In the genomic region with DNA sequence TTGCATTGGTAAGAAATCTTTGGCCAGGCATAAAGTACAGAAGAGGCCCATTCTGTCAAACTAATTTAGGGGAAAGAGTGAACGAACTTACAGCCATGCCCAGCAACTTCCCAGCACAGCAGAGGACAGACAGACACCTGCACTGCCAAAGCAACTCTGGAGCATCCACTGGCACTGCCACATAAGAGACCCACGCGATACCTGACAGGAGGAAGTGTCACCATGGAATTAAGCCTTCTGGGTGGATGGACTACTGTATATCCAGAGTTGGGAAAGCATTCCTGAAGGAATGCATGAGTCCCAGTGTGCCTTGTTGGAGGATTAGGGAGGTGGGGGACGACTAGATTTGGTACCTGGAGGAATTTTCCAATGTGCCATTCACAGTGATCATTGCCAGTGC, we compare ENCODE assay signal across 16 mouse cellular contexts.
"Had no signal": no experiment of that assay in that cellular context is flagged by ENCODE, and none has a peak within 500 bp of the region (broad histone marks: within the 10 kb centered on the region; RNA-seq: fewer than 3 reads in every experiment).

No protein-coding gene starts in this region.

- H3K36me3 ChIP-seq: liver, embryonic 15.5 days; lung, embryonic 15.5 days; midbrain, embryonic 13.5 days; midbrain, embryonic 15.5 days; neural tube, embryonic 12.5 days; stomach, embryonic 15.5 days had no signal

- H3K27me3 ChIP-seq: liver, embryonic 15.5 days; lung, embryonic 15.5 days; midbrain, embryonic 13.5 days; midbrain, embryonic 15.5 days; neural tube, embryonic 12.5 days; stomach, embryonic 15.5 days had no signal

- DNase-seq: liver, postnatal 0 days; lung, postnatal 14 days; lung, postnatal 36 days; right cerebral cortex, postnatal 14 days; thymus, adult 2 months; thymus, postnatal 25 days; thymus, postnatal 4 days had no signal

- H3K9me3 ChIP-seq: liver, embryonic 15.5 days; lung, embryonic 15.5 days; midbrain, embryonic 13.5 days; midbrain, embryonic 15.5 days; neural tube, embryonic 12.5 days; stomach, embryonic 15.5 days had no signal

- H3K4me3 ChIP-seq: liver, embryonic 15.5 days; lung, embryonic 15.5 days; megakaryocyte, embryonic 14.5 days; midbrain, embryonic 13.5 days; midbrain, embryonic 15.5 days; neural tube, embryonic 12.5 days; stomach, embryonic 15.5 days had no signal

- H3K4me1 ChIP-seq: liver, embryonic 15.5 days; midbrain, embryonic 13.5 days; midbrain, embryonic 15.5 days; neural tube, embryonic 12.5 days had no signal

- H3K27ac ChIP-seq: liver, embryonic 15.5 days; macrophage; midbrain, embryonic 13.5 days; midbrain, embryonic 15.5 days; neural tube, embryonic 12.5 days; stomach, embryonic 15.5 days; stomach, postnatal 0 days had no signal
